Mouse (Mus musculus): ENCODE data around the gene Slc6a5.

Gene Slc6a5

GRCm38 (mm10) chr7:49981511-49982227, 71.7 kb downstream of the Slc6a5 start:
- peak; percentile 14 for DNase-seq (ENCODE audit: low read depth, low spot score)

DNA sequence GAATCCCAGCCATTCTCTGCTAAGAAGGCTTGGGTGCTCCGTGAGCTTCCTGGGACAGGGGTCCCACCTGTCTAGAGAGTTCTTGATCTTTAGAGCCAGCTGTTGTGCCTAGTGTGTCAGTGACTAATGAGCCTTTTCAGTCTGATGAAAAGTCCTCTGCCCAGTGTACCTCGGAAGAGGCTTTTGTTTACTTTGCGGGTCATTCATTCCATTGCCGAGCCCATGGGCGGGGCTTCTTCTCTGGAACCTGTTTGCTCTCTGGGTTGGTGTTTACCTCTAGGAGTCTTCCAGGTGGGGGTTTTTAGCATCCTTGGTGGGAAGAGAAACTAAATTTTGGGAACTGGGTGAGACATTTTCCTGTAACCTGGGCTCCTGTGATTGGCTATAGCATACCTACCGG, 74.8 kb downstream of the Slc6a5 start:
- DNase-seq (ENCODE audit: low read depth, low spot score), result no peak

- DNase-seq (ENCODE audit: low read depth, low spot score), result no peak
Observed at GRCm38 (mm10) chr7:49985947-49986346, 76.0 kb downstream of the Slc6a5 start.

DNA sequence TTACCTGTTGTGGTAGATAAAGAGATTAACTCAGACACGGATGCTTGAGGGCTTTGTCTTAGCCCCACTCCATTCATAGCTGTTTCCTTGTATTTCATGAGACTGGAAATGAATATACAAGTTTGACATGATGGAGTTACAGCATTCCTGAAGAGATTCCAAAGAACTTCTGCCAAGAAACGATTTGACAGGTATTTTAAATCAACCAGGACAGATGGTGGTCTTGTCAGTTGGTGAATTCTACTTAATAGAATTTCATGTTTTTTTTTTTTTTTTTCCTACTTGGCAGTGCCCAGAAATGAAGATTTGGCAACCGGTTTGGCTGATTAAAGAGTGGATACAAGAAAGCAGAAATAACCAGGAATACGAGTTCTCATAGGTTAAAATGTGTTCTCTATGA, 89.4 kb downstream of the Slc6a5 start:
- DNase-seq (ENCODE audit: low read depth, low spot score), result no peak

DNA sequence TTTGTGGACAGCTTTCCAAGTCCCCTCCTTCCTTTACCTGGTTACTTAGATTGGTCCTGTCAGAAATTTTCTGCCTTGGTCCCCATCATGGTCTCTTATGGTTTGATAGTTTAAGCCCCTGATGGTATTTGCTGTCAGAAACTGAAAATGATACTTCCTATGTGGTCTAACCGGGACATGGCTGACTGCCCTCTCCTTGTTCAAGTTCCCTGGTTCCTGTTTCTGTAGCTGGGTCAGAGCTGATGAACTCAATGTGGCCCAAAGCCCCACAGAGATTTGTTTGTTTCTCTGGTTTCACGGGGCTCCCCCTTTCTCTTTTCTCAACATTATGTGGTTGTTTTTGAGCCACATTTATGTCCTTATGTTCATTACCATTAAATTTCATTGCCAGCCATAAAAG, 95.3 kb downstream of the Slc6a5 start:
- DNase-seq (ENCODE audit: low read depth, low spot score), result peak; percentile 77

All from A20 (cell line).